Mouse (Mus musculus) lung, embryonic 15.5 days (tissue): ENCODE data around the gene Prickle1. TPM values are rescaled to one million over a fixed set of nuclear protein-coding genes. Genes with fewer than 3 reads are reported as not detected.

Experiments
- ATAC-seq: fragments of 200-750 bp; cut with Nextera tagmentation; 2 replicates; pipeline ENCODE4 v1.8.0; 2017; ENCODE audit warnings: moderate number of reproducible peaks, borderline replicate concordance; ENCODE audit not compliant: low FRiP score, low TSS enrichment; ENCODE audit errors: extremely low read depth
- H3K27ac ChIP-seq: fragments of 300-500 bp; sonication (generic); 2 replicates; pipeline ENCODE4 v1.5.1; 2015; ENCODE audit warnings: moderate library complexity, mild to moderate bottlenecking, inconsistent platforms
- H3K27me3 ChIP-seq: fragments of 300-500 bp; sonication (generic); 2 replicates; pipeline ENCODE4 v1.6.1; 2015; ENCODE audit warnings: inconsistent platforms
- H3K36me3 ChIP-seq: fragments of 300-500 bp; sonication (generic); 2 replicates; pipeline ENCODE4 v1.6.1; 2015; ENCODE audit warnings: inconsistent platforms
- H3K4me1 ChIP-seq: fragments of 300-500 bp; sonication (generic); 2 replicates; pipeline ENCODE4 v1.6.1; 2015; ENCODE audit warnings: inconsistent platforms
- H3K4me2 ChIP-seq: fragments of 300-500 bp; sonication (generic); 2 replicates; pipeline ENCODE4 v1.6.1; 2015; ENCODE audit warnings: inconsistent platforms, mild to moderate bottlenecking, moderate library complexity
- H3K4me3 ChIP-seq: fragments of 300-500 bp; sonication (generic); 2 replicates; pipeline ENCODE4 v1.5.1; 2015; ENCODE audit warnings: mild to moderate bottlenecking, inconsistent platforms
- H3K9ac ChIP-seq: fragments of 300-500 bp; sonication (generic); 2 replicates; pipeline ENCODE4 v1.6.1; 2015; ENCODE audit warnings: inconsistent platforms
- H3K9me3 ChIP-seq: fragments of 300-500 bp; sonication (generic); 2 replicates; pipeline ENCODE4 v1.6.1; 2016; ENCODE audit warnings: inconsistent platforms
- WGBS: fragments of 180-500 bp; shearing (Covaris S2); methylation state at CpG from one replicate; pipeline ENCODE4 v1.1.7; 2015; 5-methylcytosine and 5-hydroxymethylcytosine counted together
- polyA plus RNA-seq: library from polyadenylated mRNA; unstranded; fragments of >200 nt; fragmentation: Nextera tagmentation; extraction: Ambion mirVana; gene quantifications from 2 replicates; pipeline ENCODE4 v1.2.1, GENCODE M21; 2015

Gene Prickle1
- polyA plus RNA-seq, 1 experiment from 2014 or later: 23.6 TPM

DNA sequence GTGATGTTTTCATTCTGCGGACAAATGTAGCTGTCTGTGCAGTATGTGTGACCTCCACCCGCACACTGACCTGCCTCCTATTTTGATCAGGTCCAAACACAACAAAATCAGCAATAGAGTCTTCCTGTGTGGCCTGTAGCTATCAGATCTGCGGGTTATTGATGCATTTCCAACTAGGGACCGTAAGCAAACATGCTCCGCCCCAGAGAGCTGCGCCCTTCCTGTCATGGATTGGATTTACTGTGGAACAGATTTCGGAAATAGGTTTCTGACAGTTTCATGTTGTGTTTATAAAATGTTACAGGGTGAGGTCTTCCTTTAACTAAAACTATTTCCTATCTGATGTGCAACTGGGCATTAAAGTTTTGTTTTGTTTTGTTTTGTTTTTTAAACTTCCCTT lies 109.6 kb downstream of the Prickle1 start:
- Histone ChIP-seq H3K9ac (no peak overlapping the region), H3K9me3 (no peaks in the 10 kb centered on the region), H3K4me1 (peaks cover 18% of the 10 kb centered on the region), H3K4me2 (no peak overlapping the region), H3K4me3 (no peak overlapping the region), H3K36me3 (0 out of 2 replicates have a peak, but pooled peaks cover 6% of the 10 kb centered on the region), H3K27ac (no peak overlapping the region), H3K27me3 (no peaks in the 10 kb centered on the region)
- 63% methylated on average over 7 of the region's 7 CpGs for WGBS
- ATAC-seq: no peak

DNA sequence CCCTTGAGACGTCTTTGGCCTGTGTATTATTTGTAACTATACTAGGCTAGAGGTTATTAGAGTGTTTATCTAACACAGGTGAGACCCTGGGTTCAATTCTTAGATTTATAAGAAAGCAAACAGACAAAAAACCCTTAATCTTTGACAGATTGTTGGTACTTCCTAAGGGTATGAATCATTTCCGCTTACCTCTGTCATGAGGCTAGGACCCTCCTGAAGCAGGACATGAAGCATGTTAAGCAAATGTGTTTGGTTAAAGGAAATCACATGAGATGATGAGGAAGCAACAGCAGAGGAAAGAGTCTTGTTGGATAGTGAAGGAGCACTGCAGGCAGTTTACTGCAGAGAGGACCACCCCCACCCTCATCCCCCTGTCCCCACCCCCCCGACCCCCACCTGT lies 110.4 kb downstream of the Prickle1 start:
- H3K4me2 ChIP-seq: no peak overlapping the region
- no peaks in the 10 kb centered on the region for H3K9me3 ChIP-seq
- 57% methylated on average over 3 of the region's 3 CpGs for WGBS
- peaks cover 19% of the 10 kb centered on the region for H3K4me1 ChIP-seq
- ATAC-seq: no peak; the same call in 1 of the 2 replicates
- H3K27ac ChIP-seq: peak overlapping the region; percentile 23; the same call in 1 of the 2 replicates
- 0 out of 2 replicates have a peak, but pooled peaks cover 6% of the 10 kb centered on the region for H3K36me3 ChIP-seq
- H3K27me3 ChIP-seq: no peaks in the 10 kb centered on the region
- no peak overlapping the region for H3K9ac ChIP-seq
- no peak overlapping the region for H3K4me3 ChIP-seq

DNA sequence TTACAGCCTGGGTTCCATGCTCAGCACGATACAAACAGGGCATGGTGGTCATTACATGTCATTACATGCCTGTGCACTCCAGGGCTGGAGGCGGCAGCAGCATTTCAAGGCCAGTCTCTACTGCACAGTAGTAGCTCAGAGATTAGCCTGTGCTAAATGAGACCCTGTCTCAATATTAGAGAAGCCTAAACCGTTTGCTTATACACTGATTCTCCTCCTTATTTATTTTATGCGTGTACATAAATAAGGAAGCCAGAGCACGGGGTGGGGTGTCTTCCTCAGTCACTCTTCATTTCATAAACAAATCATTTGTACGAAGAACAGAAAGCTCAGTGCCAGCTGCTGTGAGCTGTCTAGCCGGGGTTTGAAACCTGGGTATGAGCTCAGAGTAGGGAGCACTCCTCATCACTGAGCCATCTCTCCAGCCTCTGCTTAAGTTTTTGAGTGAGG lies 111.4 kb downstream of the Prickle1 start:
- 43% methylated on average over 7 of the region's 7 CpGs for WGBS
- Histone ChIP-seq H3K9me3 (no peaks in the 10 kb centered on the region), H3K27ac (peak overlapping the region; percentile 44; the same call in 1 of the 2 replicates), H3K36me3 (0 out of 2 replicates have a peak, but pooled peaks cover 1% of the 10 kb centered on the region), H3K4me2 (no peak overlapping the region), H3K9ac (no peak overlapping the region), H3K4me1 (peaks cover 19% of the 10 kb centered on the region), H3K4me3 (no peak overlapping the region), H3K27me3 (no peaks in the 10 kb centered on the region)
- ATAC-seq: peak; percentile 41; the same call in 1 of the 2 replicates

DNA sequence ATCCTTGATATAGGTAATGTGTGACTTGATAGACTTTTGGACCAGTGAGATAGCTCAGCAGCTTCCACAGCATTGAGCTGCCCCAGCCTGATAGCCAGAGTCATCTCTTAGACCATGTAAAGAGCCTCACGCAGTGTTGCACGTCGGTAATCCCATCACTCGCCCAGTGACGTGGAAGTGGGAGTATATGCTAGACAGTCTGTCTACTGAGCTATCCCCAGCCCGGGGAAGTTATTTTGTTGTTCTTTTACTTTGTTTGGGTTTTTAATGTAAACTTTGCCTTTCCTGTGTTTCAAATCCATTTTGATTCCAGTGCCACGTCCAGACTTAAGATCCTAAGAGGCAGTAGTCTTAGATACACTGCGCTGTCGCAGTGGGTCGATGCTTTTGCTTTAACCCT lies 114.6 kb downstream of the Prickle1 start:
- H3K4me2 ChIP-seq: no peak overlapping the region
- no peak overlapping the region for H3K4me3 ChIP-seq
- no peak for ATAC-seq
- no peaks in the 10 kb centered on the region for H3K27me3 ChIP-seq
- no peak overlapping the region for H3K9ac ChIP-seq
- no peaks in the 10 kb centered on the region for H3K9me3 ChIP-seq
- H3K27ac ChIP-seq: no peak overlapping the region; the same call in 1 of the 2 replicates
- H3K36me3 ChIP-seq: no peaks in the 10 kb centered on the region
- H3K4me1 ChIP-seq: peaks cover 19% of the 10 kb centered on the region
- 61% methylated on average over 10 of the region's 10 CpGs for WGBS

DNA sequence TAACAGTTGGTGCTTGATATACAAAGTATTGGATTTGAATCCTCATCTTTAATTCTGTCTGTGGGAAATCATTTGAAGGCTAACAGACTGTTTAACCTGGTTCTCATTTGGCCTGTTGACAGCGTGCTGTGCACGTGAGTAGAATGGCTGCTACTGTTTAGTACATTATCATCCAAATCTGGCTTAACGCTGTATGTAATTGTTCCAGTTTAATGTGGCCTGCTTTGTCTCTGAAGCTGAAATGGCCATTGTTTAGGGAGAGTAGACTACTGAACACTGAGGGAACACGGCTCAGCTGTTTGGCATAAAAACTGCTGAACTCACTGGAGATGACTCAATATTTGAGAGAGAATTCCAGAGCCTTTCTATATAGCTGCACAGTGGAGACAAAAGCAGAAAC lies 116.2 kb downstream of the Prickle1 start:
- H3K4me1 ChIP-seq: peaks cover 27% of the 10 kb centered on the region
- no peak overlapping the region for H3K27ac ChIP-seq
- ATAC-seq: no peak
- H3K9ac ChIP-seq: no peak overlapping the region
- H3K4me3 ChIP-seq: no peak overlapping the region
- no peaks in the 10 kb centered on the region for H3K27me3 ChIP-seq
- no peaks in the 10 kb centered on the region for H3K9me3 ChIP-seq
- no peak overlapping the region for H3K4me2 ChIP-seq
- H3K36me3 ChIP-seq: no peaks in the 10 kb centered on the region
- WGBS: 82% methylated on average over 4 of the region's 4 CpGs

DNA sequence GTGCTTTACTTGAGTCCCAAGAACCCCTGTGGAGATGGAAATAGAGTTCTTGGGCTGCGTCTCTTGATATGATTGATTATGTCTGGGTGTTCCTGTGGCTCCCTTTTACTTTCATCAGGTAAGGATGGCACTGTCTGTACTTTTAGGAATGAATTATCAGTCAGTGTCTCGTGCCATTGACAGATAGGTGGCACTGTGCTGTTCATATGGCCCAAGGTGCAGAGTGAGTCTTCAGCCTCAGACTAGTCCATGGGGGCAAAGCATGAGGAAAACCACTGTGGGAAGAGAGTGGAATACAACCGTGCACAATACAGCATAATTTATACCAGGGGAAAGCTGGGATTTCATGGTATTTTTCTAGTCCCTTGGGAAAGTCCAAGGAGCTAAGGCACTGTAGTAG lies 117.0 kb downstream of the Prickle1 start:
- Histone ChIP-seq H3K4me3 (no peak overlapping the region), H3K4me1 (peaks cover 25% of the 10 kb centered on the region), H3K27me3 (no peaks in the 10 kb centered on the region), H3K9ac (no peak overlapping the region), H3K27ac (no peak overlapping the region), H3K4me2 (no peak overlapping the region), H3K9me3 (no peaks in the 10 kb centered on the region), H3K36me3 (no peaks in the 10 kb centered on the region)
- no peak for ATAC-seq
- 86% methylated on average over 3 of the region's 3 CpGs for WGBS

DNA sequence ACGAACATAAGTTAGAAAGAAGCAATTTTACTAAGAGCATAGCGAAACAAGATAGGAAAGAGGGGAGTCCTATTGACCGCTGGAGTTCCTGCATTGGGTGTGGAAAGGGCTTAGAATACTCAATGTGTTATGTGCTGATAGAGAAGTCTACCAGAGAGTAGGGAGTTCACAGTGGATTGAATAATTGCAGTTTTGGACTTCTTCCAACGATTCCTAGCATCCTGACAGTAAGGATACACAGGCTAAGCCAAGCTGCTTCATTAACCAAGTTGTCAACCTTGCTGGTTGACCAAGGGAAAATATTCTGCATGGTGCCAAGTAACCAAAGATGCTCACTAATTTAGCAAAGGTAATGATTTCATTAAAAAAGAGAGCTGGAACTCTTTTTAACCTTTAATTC lies 118.0 kb downstream of the Prickle1 start:
- Histone ChIP-seq H3K9me3 (no peaks in the 10 kb centered on the region), H3K27ac (no peak overlapping the region), H3K4me1 (peaks cover 24% of the 10 kb centered on the region), H3K4me3 (no peak overlapping the region), H3K9ac (no peak overlapping the region), H3K36me3 (no peaks in the 10 kb centered on the region), H3K27me3 (no peaks in the 10 kb centered on the region), H3K4me2 (no peak overlapping the region)
- 70% methylated on average over 4 of the region's 4 CpGs for WGBS
- no peak for ATAC-seq

DNA sequence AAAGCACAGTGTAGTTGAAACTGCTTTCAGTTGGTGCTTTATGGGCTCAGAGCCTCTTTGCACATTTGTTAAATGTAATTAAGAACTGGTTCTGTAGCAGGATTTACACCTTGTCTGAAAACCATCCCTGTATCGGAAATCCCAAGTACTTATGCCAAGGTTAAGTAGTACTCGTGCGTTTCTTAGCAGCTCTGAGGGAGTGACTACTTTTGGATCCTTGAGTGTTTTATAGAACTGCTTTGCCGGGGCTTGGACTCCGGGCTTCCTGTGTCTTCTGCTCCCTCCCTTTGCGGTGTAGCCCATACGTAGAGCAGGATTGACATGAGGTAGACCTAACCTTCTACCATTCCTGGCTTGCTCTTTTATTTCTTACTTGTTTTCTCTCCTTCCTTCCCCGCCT lies 120.0 kb downstream of the Prickle1 start:
- peaks cover 16% of the 10 kb centered on the region for H3K4me1 ChIP-seq
- H3K9me3 ChIP-seq: no peaks in the 10 kb centered on the region
- H3K36me3 ChIP-seq: no peaks in the 10 kb centered on the region
- no peaks in the 10 kb centered on the region for H3K27me3 ChIP-seq
- ATAC-seq: no peak
- WGBS: 45% methylated on average over 8 of the region's 8 CpGs
- no peak overlapping the region for H3K9ac ChIP-seq
- H3K4me2 ChIP-seq: no peak overlapping the region
- H3K4me3 ChIP-seq: no peak overlapping the region
- H3K27ac ChIP-seq: peak overlapping the region; percentile 29; the same call in 1 of the 2 replicates

DNA sequence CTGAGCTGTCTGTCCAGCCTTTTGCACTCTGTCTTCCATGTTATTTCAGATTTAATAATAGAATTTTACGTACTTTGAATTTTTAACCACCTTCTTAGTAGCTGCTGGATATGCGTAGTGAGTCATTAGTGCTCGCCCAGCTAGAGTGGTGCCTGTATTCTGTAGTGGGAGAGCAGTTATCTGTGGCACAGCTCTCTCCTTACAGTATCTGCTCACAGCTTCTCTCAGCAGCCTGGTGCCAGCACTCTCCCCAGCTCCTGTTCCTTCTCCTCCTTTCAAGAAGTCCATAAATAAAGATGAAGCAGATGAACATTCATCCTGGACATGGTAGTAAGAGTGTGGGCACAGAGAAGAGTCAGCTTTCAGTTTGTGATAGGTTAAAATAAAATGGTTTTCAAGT lies 121.4 kb downstream of the Prickle1 start:
- Histone ChIP-seq H3K9ac (no peak overlapping the region), H3K27me3 (no peaks in the 10 kb centered on the region), H3K36me3 (no peaks in the 10 kb centered on the region), H3K4me1 (peaks cover 16% of the 10 kb centered on the region), H3K9me3 (no peaks in the 10 kb centered on the region), H3K27ac (no peak overlapping the region), H3K4me2 (no peak overlapping the region), H3K4me3 (no peak overlapping the region)
- WGBS: 71% methylated on average over 3 of the region's 3 CpGs
- ATAC-seq: no peak

DNA sequence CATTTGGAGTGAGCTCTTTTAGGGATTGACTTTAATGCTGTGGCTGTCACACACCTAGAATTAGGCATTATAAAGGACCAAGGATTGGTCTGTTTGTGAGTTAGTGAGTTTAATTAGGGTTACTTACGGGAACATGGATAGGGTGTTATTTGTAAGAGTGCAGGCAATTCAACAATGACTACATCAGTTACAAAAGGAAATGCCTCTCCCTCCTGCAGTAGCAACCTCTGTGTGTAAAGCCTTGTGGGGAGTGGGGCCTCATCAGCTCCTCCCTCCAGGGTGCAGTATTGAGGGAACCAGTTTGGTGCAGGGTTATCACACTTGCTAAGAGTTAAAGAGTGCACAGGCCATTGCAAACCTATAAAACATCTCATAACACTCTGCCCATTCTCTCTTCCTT lies 123.6 kb downstream of the Prickle1 start:
- Histone ChIP-seq H3K27me3 (no peaks in the 10 kb centered on the region), H3K36me3 (no peaks in the 10 kb centered on the region), H3K4me1 (peaks cover 16% of the 10 kb centered on the region), H3K4me2 (no peak overlapping the region), H3K9ac (no peak overlapping the region), H3K4me3 (no peak overlapping the region), H3K27ac (no peak overlapping the region), H3K9me3 (no peaks in the 10 kb centered on the region)
- no peak for ATAC-seq
- WGBS: 83% methylated on average over 1 of the region's 1 CpGs

DNA sequence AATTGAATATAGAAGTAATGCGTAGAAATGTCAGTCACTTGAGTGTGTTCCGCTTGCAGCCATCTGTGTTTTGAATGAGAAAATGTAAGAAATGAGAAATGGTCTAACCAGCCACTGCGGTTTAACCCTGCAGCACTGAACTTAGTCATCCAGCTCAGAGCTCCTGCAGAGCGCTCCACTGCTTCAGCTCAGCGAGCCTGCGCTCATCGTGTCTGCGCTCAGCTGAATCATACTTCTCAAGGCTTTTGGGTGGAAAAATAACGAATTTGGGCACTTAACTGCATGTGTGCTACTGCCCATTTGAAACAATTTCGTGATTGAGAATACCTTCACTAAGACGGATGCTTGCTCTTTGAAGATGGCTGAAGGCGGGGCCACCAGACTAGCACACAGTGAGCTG lies 124.0 kb downstream of the Prickle1 start:
- Histone ChIP-seq H3K9ac (no peak overlapping the region), H3K9me3 (no peaks in the 10 kb centered on the region), H3K4me3 (no peak overlapping the region), H3K4me1 (peaks cover 16% of the 10 kb centered on the region), H3K4me2 (no peak overlapping the region), H3K36me3 (no peaks in the 10 kb centered on the region), H3K27ac (no peak overlapping the region), H3K27me3 (no peaks in the 10 kb centered on the region)
- WGBS: 80% methylated on average over 12 of the region's 12 CpGs
- no peak for ATAC-seq

DNA sequence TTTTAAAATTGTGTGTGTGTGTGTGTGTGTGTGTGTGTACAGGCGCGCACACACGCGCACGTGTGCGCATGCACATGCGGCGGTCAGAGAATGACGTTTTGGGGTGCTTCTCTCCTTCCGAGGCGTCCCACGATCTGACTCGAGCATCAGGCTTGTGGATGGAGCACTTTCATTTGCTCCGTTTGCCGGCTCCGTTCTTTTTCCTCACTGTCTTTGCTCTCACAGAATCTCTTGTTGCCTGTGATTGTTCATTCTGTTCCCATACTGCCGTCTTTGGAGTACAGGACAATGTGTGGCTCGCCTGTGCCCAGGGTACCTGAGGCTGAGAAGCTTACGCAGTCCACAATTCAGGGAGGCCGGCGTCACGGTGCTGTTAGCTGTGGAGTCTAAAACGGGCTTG lies 134.6 kb downstream of the Prickle1 start:
- Histone ChIP-seq H3K4me3 (no peak overlapping the region), H3K4me1 (no peaks in the 10 kb centered on the region), H3K9ac (no peak overlapping the region), H3K27ac (no peak overlapping the region), H3K9me3 (no peaks in the 10 kb centered on the region), H3K27me3 (no peaks in the 10 kb centered on the region), H3K4me2 (no peak overlapping the region), H3K36me3 (peaks cover 19% of the 10 kb centered on the region)
- no peak for ATAC-seq
- 95% methylated on average over 23 of the region's 23 CpGs for WGBS

DNA sequence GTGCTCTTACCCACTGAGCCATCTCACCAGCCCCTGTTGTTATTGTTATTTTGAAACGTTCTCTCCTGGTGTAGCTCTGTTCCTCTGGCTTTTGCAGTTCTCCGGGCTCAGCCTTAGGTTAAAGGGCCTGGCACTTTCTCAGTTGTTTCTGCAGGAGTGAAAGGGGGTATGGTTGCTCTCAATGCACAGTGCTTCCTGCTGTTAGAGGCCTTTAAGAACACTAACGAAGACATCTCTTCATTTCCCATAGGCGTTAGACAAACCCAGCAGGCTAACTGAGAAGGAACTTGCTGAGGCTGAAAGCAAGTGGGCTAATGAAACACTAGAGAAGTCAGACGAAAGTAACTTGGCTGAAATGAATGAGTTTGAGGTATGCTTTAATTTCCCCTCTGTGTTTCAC lies 136.3 kb downstream of the Prickle1 start:
- H3K9ac ChIP-seq: no peak overlapping the region
- 0 out of 2 replicates have a peak, but pooled peaks cover 8% of the 10 kb centered on the region for H3K36me3 ChIP-seq
- H3K27ac ChIP-seq: no peak overlapping the region
- ATAC-seq: no peak
- H3K4me3 ChIP-seq: no peak overlapping the region
- 80% methylated on average over 5 of the region's 5 CpGs for WGBS
- no peaks in the 10 kb centered on the region for H3K27me3 ChIP-seq
- no peak overlapping the region for H3K4me2 ChIP-seq
- no peaks in the 10 kb centered on the region for H3K4me1 ChIP-seq
- H3K9me3 ChIP-seq: no peaks in the 10 kb centered on the region
